Mouse (Mus musculus) hindbrain, embryonic 11.5 days (tissue): Measurements from ENCODE around the gene Slc9a9. TPM values are rescaled to one million over a fixed set of nuclear protein-coding genes. Genes with fewer than 3 reads are reported as not detected.

ENCODE experiments used
- ATAC-seq: fragments of 200-750 bp; cut with Nextera tagmentation; 2 replicates; pipeline ENCODE4 v1.8.0; 2017; ENCODE audit warnings: mild to moderate bottlenecking, moderate TSS enrichment, moderate library complexity; ENCODE audit not compliant: low FRiP score
- DNase-seq: peaks from one replicate; pipeline ENCODE4 v3.0.0-alpha.2; 2015; ENCODE audit warnings: low spot score
- H3K27ac ChIP-seq: fragments of 300-500 bp; sonication (generic); 2 replicates; pipeline ENCODE4 v1.5.1; 2014; ENCODE audit warnings: mild to moderate bottlenecking, low read depth, low read length
- H3K27me3 ChIP-seq: fragments of 300-500 bp; sonication (generic); 2 replicates; pipeline ENCODE4 v1.6.1; 2014; ENCODE audit warnings: mild to moderate bottlenecking, low read length, moderate library complexity, mixed read lengths; ENCODE audit not compliant: control insufficient read depth, insufficient read depth
- H3K36me3 ChIP-seq: fragments of 300-500 bp; sonication (generic); 2 replicates; pipeline ENCODE4 v1.6.1; 2014; ENCODE audit warnings: mild to moderate bottlenecking, low read length, moderate library complexity, mixed read lengths; ENCODE audit not compliant: control insufficient read depth, insufficient read depth
- H3K4me1 ChIP-seq: fragments of 300-500 bp; sonication (generic); replicated peaks from 2 replicates; pipeline ENCODE4 v1.6.1; 2014; ENCODE audit warnings: low read length, mixed read lengths; ENCODE audit not compliant: control insufficient read depth, insufficient read depth
- H3K4me2 ChIP-seq: fragments of 300-500 bp; sonication (generic); replicated peaks from 2 replicates; pipeline ENCODE4 v1.6.1; 2014; ENCODE audit warnings: mild to moderate bottlenecking, low read depth, low read length
- H3K4me3 ChIP-seq: fragments of 300-500 bp; sonication (generic); 2 replicates; pipeline ENCODE4 v1.5.1; 2014; ENCODE audit warnings: low read depth, low read length
- H3K9ac ChIP-seq: fragments of 300-500 bp; sonication (generic); 2 replicates; pipeline ENCODE4 v1.6.1; 2014; ENCODE audit warnings: low read depth, low read length
- H3K9me3 ChIP-seq: fragments of 300-500 bp; sonication (generic); 2 replicates; pipeline ENCODE4 v1.6.1; 2016; ENCODE audit warnings: low read length; ENCODE audit not compliant: control insufficient read depth
- WGBS: fragments of 180-500 bp; shearing (Covaris S2); extraction: QIAGEN DNeasy Blood & Tissue Kit; methylation state at CpG from one replicate; pipeline ENCODE4 v1.1.7; 2014; 5-methylcytosine and 5-hydroxymethylcytosine counted together
- polyA plus RNA-seq: library from polyadenylated mRNA; unstranded; fragments of >200 nt; fragmentation: Nextera tagmentation; extraction: Ambion mirVana; gene quantifications from 2 replicates; pipeline ENCODE4 v1.2.1, GENCODE M21; 2014

The Slc9a9 gene
- polyA plus RNA-seq, 1 experiment from 2014 or later = 3.8 TPM

DNA sequence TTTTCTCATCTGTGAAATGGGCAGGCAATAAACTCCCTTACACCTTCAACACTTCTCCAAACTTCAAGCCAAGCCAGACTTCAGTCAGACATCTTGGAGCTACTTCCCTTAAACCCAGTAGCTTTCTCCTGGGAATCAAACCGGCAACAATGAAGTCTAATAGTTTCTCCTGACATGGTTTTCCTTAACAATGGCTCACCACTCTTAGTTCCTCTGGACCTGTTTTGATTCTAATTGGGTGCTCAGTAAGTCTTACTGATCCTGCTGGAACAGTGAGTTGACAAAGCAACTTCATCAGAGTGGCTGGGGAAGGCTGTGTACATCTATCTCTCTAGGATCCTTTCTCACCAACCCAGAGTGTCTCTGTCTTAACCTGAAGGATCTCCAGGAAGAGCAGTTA lies 5.0 kb downstream of the Slc9a9 start:
- H3K36me3 ChIP-seq = no peaks in the 10 kb centered on the region
- WGBS = 90% methylated on average over 1 of the region's 1 CpGs

DNA sequence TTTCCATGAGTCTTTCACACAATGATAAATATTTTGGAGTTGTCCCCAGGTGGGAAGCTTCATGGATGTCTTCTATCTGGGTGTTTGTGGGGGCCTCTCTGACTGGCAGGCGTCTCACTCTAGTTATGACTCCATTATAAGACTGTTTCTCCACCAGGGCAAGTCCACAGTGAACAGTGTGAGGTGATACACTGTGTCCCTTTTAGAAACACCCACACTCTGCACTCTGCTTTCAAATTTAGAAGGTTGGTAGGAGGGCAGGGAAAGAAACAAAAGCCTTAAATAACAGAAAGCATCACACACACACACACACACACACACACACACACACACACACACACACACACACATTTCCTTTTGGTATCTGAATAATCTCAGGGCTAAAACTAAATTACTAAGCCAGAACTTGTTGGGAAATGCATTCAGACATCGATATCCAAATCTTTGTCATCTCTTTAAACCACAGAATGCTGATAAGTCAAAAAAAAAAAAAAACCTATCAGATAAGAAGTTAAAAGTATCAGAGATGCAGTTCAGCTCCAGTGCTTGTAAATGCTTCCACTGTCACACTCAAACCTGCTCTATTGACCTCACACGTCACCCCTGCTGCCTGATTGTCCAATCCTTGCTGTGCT lies 8.4 kb downstream of the Slc9a9 start:
- no peak overlapping the region for H3K4me3 ChIP-seq
- no peaks in the 10 kb centered on the region for H3K4me1 ChIP-seq
- H3K27ac ChIP-seq = no peak overlapping the region
- H3K9me3 ChIP-seq = no peaks in the 10 kb centered on the region
- 81% methylated on average over 3 of the region's 3 CpGs for WGBS
- no peaks in the 10 kb centered on the region for H3K27me3 ChIP-seq
- H3K9ac ChIP-seq = no peak overlapping the region
- ATAC-seq = no peak
- no peaks in the 10 kb centered on the region for H3K36me3 ChIP-seq
- no peak overlapping the region for H3K4me2 ChIP-seq
- DNase-seq = no peak

More for the DNA sequence above, 5.0 kb downstream of the Slc9a9 start:
- DNase-seq (no peak), ATAC-seq (no peak)
- Histone ChIP-seq H3K27me3 (no peaks in the 10 kb centered on the region), H3K9ac (no peak overlapping the region), H3K27ac (no peak overlapping the region), H3K4me1 (no peaks in the 10 kb centered on the region), H3K4me2 (no peak overlapping the region), H3K4me3 (no peak overlapping the region), H3K9me3 (no peaks in the 10 kb centered on the region)

DNA sequence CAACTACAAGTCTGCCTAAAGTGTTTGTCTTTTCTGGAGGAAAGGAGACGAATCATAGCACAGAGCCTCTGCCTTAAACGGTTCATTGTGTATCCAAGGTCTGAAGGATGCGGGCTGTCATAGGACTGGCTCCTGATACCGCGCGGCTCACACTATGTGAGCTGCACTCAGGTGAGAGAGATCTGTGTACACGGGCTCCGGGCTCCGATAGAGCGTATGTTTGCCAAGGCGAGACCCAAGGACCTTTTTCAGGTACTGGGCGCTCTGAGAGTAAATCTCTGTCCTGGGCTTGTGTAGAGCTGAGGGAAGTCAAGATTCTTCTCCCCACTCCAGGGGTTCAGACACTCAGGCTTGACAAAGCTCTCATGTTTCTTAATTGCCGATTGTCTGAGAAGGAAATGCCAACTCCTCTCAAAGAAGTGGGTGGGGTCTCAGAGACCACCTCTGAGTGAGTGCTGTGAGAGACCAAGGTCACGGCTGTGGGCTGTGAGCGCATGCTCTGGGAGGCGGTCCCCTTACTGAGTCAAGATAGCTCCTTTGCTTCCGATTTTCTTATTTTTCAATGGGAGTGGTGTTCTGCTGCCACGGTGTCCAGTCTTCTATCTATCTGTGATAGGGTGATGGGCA lies 10.9 kb downstream of the Slc9a9 start:
- 88% methylated on average over 18 of the region's 18 CpGs for WGBS
- Histone ChIP-seq H3K4me1 (no peaks in the 10 kb centered on the region), H3K9me3 (no peaks in the 10 kb centered on the region), H3K4me3 (no peak overlapping the region), H3K36me3 (no peaks in the 10 kb centered on the region), H3K4me2 (no peak overlapping the region), H3K27me3 (no peaks in the 10 kb centered on the region), H3K9ac (no peak overlapping the region), H3K27ac (no peak overlapping the region)
- DNase-seq = no peak
- no peak for ATAC-seq

DNA sequence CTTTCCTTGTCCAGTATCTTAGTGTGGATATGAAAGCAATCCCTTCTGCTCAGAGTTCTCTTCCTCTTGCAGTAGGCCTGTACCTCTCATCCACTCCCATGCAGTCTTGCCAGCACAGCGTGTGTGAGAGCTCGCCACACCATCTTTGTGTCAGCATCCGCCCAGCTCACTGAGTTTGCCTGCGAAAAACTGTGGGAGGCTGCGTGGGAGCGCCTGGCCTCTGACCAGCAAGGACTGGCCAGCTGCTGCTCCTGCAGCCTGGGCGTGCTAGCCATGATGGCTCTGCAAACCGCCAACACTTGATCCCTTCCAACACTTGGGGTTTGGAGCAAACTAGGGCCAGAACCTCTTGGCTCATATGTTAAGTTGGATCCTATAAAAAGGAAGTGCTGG lies 11.4 kb downstream of the Slc9a9 start:
- no peaks in the 10 kb centered on the region for H3K4me1 ChIP-seq
- H3K4me2 ChIP-seq = no peak overlapping the region
- H3K9ac ChIP-seq = no peak overlapping the region
- H3K36me3 ChIP-seq = no peaks in the 10 kb centered on the region
- no peaks in the 10 kb centered on the region for H3K9me3 ChIP-seq
- no peaks in the 10 kb centered on the region for H3K27me3 ChIP-seq
- no peak for DNase-seq
- WGBS = 88% methylated on average over 8 of the region's 8 CpGs
- no peak for ATAC-seq
- no peak overlapping the region for H3K27ac ChIP-seq
- H3K4me3 ChIP-seq = no peak overlapping the region

DNA sequence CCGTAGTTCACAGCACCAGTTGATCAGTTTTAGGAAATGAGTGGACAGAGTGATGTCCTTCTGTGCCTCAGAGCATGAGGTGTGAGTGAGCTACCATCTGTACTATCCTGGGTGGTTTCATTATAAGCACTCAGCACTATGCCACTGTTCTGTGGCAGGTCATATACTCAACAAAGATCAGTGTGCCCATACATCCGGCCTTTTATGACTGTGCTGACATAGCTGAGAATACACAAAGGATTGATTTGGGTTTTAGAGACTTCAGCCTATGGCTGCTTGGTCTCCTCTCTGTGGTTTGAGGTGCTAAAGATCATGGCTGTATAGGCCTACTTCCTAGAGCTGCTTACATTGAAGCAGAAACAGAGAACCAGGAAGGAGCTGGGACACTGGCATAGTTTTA lies 12.6 kb downstream of the Slc9a9 start:
- Histone ChIP-seq H3K4me3 (no peak overlapping the region), H3K4me2 (no peak overlapping the region), H3K27ac (no peak overlapping the region), H3K27me3 (no peaks in the 10 kb centered on the region), H3K36me3 (no peaks in the 10 kb centered on the region), H3K9me3 (no peaks in the 10 kb centered on the region), H3K9ac (no peak overlapping the region), H3K4me1 (no peaks in the 10 kb centered on the region)
- DNase-seq (no peak), ATAC-seq (no peak)
- 87% methylated on average over 2 of the region's 2 CpGs for WGBS

DNA sequence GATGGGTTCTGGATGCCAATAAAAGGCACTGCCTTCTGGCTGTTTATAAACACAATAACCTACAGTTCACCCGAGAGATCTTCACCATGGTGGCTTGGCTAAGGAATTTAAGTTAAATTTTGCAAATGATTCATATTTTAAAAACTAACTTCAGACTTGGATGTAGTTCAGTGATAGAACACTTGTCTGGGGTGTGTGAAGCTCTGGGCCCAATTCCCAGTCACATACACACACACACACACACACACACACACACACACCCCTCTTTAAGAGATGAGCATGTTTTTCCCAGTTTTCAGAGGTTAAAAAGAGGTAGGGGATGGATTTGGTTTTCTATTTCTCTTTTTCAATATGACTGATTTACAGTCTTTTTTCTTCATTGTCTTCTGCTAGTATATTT lies 15.9 kb downstream of the Slc9a9 start:
- Histone ChIP-seq H3K9ac (no peak overlapping the region), H3K27me3 (no peaks in the 10 kb centered on the region), H3K4me2 (no peak overlapping the region), H3K4me3 (no peak overlapping the region), H3K36me3 (no peaks in the 10 kb centered on the region), H3K27ac (no peak overlapping the region), H3K4me1 (no peaks in the 10 kb centered on the region), H3K9me3 (no peaks in the 10 kb centered on the region)
- WGBS = 87% methylated on average over 1 of the region's 1 CpGs
- DNase-seq = no peak
- ATAC-seq = no peak

DNA sequence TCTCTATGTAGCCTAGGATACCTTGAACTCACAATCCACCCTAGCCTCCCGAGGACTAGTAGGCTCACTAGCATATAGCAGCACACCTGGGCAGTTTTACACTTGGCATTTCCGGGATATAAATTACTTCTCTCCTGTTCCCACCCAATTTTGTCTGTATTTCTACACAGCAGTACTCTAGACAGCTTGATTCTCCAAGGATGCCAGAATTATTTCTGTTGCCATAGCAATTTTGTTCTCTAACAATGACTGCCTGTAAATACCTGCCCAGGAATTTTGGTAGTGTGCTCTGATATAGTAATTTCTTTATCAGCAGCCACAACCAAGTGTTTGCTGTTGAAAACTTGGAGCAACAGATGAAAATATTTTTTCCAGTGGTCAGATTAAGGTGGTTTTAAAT lies 16.7 kb downstream of the Slc9a9 start:
- Histone ChIP-seq H3K9ac (no peak overlapping the region), H3K9me3 (no peaks in the 10 kb centered on the region), H3K27ac (no peak overlapping the region), H3K36me3 (no peaks in the 10 kb centered on the region), H3K4me3 (no peak overlapping the region), H3K4me2 (no peak overlapping the region), H3K27me3 (no peaks in the 10 kb centered on the region), H3K4me1 (no peaks in the 10 kb centered on the region)
- ATAC-seq = no peak
- no peak for DNase-seq
- 91% methylated on average over 2 of the region's 2 CpGs for WGBS

DNA sequence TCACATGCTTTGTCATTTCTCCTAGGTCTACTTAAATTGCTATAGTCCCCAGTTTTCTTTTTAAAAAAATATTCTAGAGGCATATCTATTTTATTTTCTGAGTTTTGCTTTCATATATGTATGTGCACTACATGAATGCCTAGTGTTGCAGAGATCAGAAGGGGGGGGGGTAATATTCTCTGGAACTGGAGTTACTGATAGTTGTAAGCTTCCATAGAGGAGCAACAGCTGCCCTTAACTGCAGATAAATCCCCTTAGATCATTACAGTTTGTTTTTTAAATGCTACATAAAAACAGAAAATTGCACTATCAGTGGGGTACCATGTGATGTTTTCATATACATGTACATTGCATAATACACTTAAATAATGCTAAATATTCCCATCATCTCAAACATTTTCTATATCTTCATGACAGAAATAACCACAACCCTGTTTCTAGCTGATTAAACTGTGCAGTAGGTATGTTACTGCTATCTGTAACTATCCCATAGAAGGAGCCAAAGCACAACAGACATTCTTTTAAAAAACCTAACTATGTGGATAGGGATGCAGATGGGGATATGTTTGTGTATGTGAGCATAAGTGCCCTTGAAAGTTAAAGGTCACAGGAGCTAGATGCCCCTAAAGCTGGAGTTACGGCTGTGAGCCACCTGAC lies 17.6 kb downstream of the Slc9a9 start:
- Histone ChIP-seq H3K4me3 (no peak overlapping the region), H3K4me2 (no peak overlapping the region), H3K36me3 (no peaks in the 10 kb centered on the region), H3K27me3 (no peaks in the 10 kb centered on the region), H3K27ac (no peak overlapping the region), H3K9ac (no peak overlapping the region), H3K9me3 (no peaks in the 10 kb centered on the region), H3K4me1 (no peaks in the 10 kb centered on the region)
- 94% methylated on average over 1 of the region's 1 CpGs for WGBS
- DNase-seq (no peak), ATAC-seq (no peak)
